Mouse (Mus musculus): ENCODE results near the gene Atp8b5.
A peak's percentile ranks its signal among the peaks of the same experiment; 100 is the strongest.

Atp8b5 gene

GRCm38 (mm10) chr4:43383246-43384082, 116.5 kb downstream of the Atp8b5 start:
- no peak for DNase-seq (ENCODE audit: low read depth, low spot score)

- DNase-seq (ENCODE audit: low read depth, low spot score) = no peak
Observed at GRCm38 (mm10) chr4:43384083-43384460, 117.1 kb downstream of the Atp8b5 start.

DNA sequence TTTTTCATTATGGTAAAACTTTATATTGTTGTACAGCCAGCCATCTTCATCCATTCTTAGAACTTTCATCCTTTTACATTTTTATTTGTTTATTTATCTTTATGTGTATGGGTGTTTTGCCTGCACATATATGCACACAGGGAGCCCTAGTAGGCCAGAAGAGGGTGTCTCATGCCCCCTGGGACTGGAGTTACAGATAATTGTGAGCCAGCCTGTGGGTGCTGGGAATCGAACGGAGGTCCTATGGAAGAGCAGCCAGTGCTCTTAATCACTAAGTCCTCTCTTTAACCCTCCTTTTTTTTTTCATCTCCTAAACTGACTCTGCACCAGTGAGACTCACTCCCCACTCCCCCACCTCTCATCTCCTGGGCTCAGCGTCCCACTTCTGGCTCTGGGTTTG, 117.6 kb downstream of the Atp8b5 start:
- DNase-seq (ENCODE audit: low read depth, low spot score) = no peak

GRCm38 (mm10) chr4:43386932-43387331, 120.0 kb downstream of the Atp8b5 start:
- no peak for DNase-seq (ENCODE audit: low read depth, low spot score)

DNA sequence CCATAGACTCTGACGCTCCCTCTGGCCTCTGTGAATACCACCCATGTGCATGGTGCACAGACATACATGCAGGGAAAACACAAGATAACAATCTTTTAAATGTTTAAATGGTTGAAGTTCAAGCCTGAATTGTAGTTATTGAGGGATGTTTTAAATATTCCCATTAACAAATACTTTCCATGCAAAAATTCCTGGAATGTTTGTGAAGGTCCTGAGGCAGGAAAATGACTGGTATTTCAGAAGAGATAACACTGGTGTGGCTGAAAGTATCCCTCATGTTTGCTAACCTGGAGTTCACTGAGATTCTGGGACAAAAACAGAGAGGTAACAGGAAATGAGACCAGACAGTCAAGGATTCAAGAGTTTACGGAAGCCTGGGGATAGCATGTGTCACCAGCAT, 122.4 kb downstream of the Atp8b5 start:
- DNase-seq (ENCODE audit: low read depth, low spot score) = no peak

DNA sequence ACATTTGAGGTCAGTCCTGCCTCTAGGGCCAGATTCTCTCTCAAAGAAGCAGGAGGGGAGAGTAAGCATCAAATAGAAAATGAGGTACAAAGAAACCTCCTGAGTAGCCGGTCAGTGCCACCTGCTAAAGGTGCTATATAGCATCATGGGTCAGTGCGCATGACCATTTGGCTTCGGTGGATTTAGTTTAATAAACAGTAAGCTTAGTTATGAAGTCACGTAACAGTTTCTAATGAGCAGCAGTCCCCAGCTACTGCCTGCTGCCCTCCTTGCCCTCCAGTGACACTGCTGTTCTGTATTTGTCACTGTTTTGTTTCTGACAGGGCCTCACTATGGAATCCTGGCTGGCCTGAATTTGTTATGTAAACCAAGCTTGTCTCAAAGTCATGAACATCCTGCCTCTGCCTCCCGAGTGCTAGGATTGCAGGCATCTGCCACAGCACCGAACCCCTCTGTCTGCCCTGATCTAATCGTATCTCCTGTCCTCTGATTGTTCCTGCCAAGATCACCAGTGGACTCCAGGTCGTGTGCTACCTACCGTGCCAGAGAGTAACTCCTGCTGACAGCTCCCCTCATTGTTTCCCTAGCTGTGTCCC, 123.0 kb downstream of the Atp8b5 start:
- DNase-seq (ENCODE audit: low read depth, low spot score) = no peak

GRCm38 (mm10) chr4:43391521-43392050, 124.6 kb downstream of the Atp8b5 start:
- no peak for DNase-seq (ENCODE audit: low read depth, low spot score)

DNA sequence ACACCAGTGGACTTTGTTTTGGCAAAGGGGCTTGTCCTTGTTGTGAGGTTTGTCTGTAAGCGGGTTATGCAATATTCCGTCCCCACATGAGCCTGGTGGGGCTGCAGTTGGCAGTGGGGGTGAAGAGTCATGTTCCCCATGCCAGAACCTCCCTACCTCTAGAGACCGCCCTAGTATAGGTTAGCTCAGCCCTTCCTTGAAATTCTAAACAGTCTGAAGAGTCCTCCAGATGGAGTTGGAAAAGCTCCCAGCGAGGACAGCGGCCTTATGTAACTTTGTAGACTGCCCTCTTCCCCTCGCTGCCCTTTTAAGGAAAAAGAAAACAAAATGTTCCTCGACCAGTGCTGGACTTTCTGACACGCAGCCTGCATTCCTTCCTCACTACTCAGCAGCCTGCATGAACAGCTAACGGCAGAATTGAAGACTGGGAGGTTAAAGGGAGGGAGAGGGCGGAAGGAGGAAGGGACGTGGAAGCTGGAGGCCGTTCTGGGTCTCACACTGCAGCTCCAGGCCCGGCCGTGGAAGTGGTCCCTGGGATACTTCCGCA, 127.5 kb downstream of the Atp8b5 start:
- no peak for DNase-seq (ENCODE audit: low read depth, low spot score)

- DNase-seq (ENCODE audit: low read depth, low spot score) = no peak
Observed at GRCm38 (mm10) chr4:43395147-43395546, 128.2 kb downstream of the Atp8b5 start.

GRCm38 (mm10) chr4:43395836-43396235, 128.9 kb downstream of the Atp8b5 start:
- DNase-seq (ENCODE audit: low read depth, low spot score) = no peak

DNA sequence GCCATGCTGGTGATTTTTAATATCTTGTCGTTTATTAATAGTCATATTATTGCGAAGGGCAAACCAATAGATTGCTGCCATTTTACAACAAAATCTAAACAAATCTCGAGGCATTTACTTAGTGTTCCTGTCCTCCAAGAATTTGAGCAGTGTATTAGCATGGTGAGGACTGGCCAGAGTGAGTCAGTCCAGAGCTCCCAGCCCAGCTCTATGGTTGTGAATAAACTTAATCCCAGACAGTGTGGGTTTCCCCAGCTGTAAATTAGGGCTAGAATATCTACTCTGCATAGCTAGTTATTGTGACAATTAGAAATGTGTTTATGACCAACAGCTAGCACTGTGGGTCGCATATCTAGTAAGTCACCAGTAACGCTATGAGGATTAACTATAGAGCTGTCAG, 129.4 kb downstream of the Atp8b5 start:
- DNase-seq (ENCODE audit: low read depth, low spot score) = no peak

GRCm38 (mm10) chr4:43398014-43398413, 131.1 kb downstream of the Atp8b5 start:
- DNase-seq (ENCODE audit: low read depth, low spot score) = no peak

DNA sequence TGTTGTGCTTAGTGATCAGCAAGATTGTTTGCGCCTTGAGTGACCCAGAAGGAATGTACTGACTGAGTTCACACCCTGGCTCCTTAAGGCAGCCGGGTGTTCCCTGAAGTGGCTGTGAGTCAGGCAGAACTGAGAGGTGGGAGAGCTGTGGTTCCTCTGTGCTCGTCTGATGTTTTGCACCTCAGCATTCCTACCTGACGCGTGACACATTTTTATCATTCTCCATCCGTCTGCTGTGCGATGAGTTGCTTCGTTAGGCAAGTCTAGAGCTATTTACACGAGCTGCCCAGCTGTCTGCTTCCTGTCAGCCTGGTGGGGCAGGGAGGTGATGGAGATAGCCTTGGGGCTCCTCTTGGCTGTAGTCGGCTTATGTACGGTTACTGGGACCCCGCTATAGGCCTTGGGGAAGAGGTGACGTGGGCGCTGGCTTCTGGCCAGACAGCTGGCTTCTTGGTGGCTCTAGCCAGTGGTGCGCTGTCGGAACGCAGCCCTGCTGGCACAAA, 131.9 kb downstream of the Atp8b5 start:
- DNase-seq (ENCODE audit: low read depth, low spot score) = no peak

DNA sequence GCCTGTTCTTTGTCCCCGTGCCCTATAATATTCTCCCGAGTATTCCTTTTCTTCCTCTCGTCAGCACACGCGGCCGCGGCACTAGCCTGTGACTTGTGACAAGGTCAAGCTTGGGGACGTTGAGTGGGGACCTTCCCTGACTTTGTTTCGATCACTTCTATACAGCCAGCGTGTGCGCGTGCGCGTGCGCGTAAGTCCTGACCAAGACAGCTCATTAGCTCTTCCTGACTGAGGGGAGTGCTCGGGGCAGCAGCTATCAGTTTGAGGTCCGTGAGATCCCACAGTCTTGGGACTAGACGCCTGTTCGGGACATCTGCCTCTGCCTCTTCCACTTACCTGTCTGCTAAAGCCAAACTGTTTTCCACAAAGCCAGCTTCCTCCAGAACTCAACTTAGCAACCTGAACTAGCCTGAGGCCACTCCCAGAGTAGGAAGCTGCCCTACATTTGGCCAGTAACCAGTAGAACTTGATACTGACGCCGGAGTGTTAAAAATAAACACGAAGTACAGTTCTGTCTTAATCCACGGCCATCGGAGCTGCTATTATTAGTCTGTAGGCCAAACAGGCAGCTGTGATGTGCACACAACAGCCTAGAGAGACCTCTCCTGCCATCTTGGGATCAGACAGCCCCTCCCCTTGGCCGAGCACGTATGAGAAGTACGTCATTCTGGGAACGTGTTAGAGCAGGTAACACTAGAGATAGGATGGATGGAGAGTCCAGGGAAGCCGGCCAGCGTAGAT, 132.6 kb downstream of the Atp8b5 start:
- no peak for DNase-seq (ENCODE audit: low read depth, low spot score)

DNA sequence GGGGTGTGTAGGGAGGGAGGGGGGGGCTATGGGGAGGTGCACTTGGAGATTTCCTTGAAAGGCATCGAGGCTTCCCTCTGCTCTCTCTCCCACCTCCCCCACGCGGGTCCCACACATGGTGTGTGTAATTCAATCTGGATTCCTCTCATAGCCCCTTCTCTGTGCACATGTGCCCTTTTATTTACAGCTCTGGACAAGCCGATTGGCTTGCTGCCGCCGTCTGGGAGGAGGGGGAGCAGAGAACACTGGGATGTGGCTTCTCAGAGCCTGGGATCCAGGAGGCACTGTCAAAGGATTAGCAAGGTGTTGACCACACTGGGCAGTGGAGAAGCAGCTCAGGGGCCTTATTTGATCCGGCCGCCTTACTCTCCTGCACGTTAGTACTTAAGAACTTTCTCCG, 134.0 kb downstream of the Atp8b5 start:
- no peak for DNase-seq (ENCODE audit: low read depth, low spot score)

GRCm38 (mm10) chr4:43401486-43401885, 134.5 kb downstream of the Atp8b5 start:
- no peak for DNase-seq (ENCODE audit: low read depth, low spot score)

GRCm38 (mm10) chr4:43402212-43402611, 135.3 kb downstream of the Atp8b5 start:
- no peak for DNase-seq (ENCODE audit: low read depth, low spot score)

DNA sequence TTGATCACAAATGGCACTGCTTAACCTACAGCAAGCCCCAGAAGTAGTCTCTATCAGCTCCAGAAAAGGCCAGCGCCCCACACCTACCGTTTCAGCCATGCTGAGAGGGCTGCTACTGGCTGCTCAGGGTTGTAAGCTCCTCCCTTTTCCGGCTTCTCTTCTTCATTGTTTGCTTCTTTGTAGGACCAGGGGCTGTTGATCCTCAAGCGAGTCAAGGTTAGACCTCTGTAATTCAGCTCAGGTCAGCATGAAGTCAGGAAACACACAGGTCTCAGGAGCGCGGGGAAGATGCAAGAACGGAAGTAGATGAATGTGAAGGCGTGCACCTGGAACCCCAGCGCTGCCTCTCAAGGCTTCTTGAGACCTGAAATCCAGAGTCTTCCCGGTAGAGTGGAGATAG, 137.7 kb downstream of the Atp8b5 start:
- DNase-seq (ENCODE audit: low read depth, low spot score) = no peak

GRCm38 (mm10) chr4:43406162-43406971, 139.4 kb downstream of the Atp8b5 start:
- peak; percentile 81 for DNase-seq (ENCODE audit: low read depth, low spot score)

DNA sequence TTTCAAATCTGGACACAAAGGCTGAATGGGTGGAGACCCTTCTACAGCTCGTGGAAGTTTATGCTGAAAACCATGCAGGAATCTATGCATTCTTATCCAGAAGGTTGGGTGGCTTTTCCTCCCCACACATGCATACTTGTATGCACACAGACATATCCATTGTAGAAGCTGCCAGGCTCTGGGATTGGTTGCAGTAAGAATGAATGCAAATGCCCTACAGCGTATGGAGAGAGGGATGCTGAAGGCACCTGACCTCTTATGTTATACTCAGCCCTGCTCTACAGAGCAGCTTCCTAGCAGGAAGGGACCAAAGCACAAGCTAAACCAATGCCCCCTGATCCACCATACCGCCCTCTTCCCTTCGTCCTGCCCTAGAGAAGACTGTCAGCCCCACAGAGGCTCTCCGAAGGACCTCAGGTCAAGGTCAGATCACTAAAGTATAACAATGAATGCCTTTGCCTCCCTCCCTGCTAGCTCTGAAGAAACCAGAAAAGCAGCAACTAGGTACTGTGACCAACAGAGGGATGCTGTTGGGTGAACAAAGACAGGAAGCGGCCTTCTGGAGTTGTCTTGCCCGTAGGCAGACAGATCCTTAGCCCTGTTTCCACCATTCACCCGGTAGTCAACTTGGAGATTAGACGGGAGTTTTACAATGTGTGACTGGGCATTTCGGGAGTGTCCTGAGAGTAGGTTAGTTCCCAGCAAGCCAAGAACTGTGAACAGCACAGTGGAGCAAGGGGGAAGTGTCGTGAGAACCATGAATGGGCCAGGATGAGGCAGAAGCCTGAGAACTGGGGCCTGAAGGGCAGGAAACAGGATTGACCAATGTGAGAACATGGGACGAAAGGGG, 140.3 kb downstream of the Atp8b5 start:
- DNase-seq (ENCODE audit: low read depth, low spot score) = no peak
